Mouse (Mus musculus): Measurements from ENCODE around the gene Tcte2. TPM values are rescaled to one million over a fixed set of nuclear protein-coding genes. Genes with fewer than 3 reads are reported as not detected.
A peak's percentile ranks its signal among the peaks of the same experiment; 100 is the strongest.

Gene Tcte2
- polyA plus RNA-seq, 1 experiment from 2014 or later, result 20.3 TPM

GRCm38 (mm10) chr17:13753918-13754317 is 7.7 kb downstream of the Tcte2 start:
- ATAC-seq (ENCODE audit: low FRiP score) (no peak), DNase-seq (ENCODE audit: low spot score) (no peak)
- Histone ChIP-seq H3K4me2 (replicated peaks) (no peak overlapping the region), H3K36me3 (replicated peaks; ENCODE audit: control insufficient read depth, insufficient read depth) (no peaks in the 10 kb centered on the region), H3K9ac (no peak overlapping the region), H3K4me1 (replicated peaks; ENCODE audit: control insufficient read depth, insufficient read depth, low read length) (peaks cover 16% of the 10 kb centered on the region), H3K27ac (no peak overlapping the region), H3K27me3 (ENCODE audit: control insufficient read depth, insufficient read depth, low read length) (no peaks in the 10 kb centered on the region), H3K4me3 (replicated peaks; ENCODE audit: low read length) (no peak overlapping the region), H3K9me3 (ENCODE audit: control insufficient read depth, low read length) (no peaks in the 10 kb centered on the region)
- WGBS, result 66% methylated on average over 4 of the region's 4 CpGs

DNA sequence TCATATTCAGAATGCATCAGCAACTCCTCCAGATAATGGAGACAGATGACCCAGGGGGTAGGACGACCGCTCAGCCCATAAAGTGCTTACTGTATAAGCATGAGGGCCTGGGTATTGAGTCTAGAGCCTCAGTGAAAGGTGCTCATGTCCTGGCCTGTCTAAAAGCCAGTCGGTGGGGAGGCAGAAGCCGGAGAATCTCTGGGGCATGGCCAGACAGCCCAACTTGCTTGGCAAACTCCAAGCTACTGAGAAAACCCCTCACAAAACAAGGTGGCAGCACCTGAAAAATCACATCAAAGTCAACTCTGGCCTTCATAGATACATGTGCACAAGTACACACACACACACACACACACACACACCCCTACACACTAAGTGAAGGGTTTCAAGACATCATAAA is 12.6 kb downstream of the Tcte2 start:
- no peaks in the 10 kb centered on the region for H3K27me3 ChIP-seq (ENCODE audit: control insufficient read depth, insufficient read depth, low read length)
- no peak overlapping the region for H3K4me2 ChIP-seq (replicated peaks)
- ATAC-seq (ENCODE audit: low FRiP score) (no peak), DNase-seq (ENCODE audit: low spot score) (no peak)
- no peaks in the 10 kb centered on the region for H3K4me1 ChIP-seq (replicated peaks; ENCODE audit: control insufficient read depth, insufficient read depth, low read length)
- H3K9me3 ChIP-seq (ENCODE audit: control insufficient read depth, low read length), result no peaks in the 10 kb centered on the region
- H3K4me3 ChIP-seq (replicated peaks; ENCODE audit: low read length), result no peak overlapping the region
- no peaks in the 10 kb centered on the region for H3K36me3 ChIP-seq (replicated peaks; ENCODE audit: control insufficient read depth, insufficient read depth)
- no peak overlapping the region for H3K27ac ChIP-seq
- H3K9ac ChIP-seq, result no peak overlapping the region
- 91% methylated on average over 4 of the region's 4 CpGs for WGBS

- Histone ChIP-seq H3K36me3 (replicated peaks; ENCODE audit: control insufficient read depth, insufficient read depth) (no peaks in the 10 kb centered on the region), H3K4me1 (replicated peaks; ENCODE audit: control insufficient read depth, insufficient read depth, low read length) (no peaks in the 10 kb centered on the region), H3K27ac (no peak overlapping the region), H3K9ac (no peak overlapping the region), H3K4me3 (replicated peaks; ENCODE audit: low read length) (no peak overlapping the region), H3K4me2 (replicated peaks) (no peak overlapping the region), H3K9me3 (ENCODE audit: control insufficient read depth, low read length) (no peaks in the 10 kb centered on the region), H3K27me3 (ENCODE audit: control insufficient read depth, insufficient read depth, low read length) (no peaks in the 10 kb centered on the region)
- DNase-seq (ENCODE audit: low spot score) (no peak), ATAC-seq (ENCODE audit: low FRiP score) (0 out of 2 replicates have a peak, but pooled peaks have one; percentile 21)
- WGBS, result 89% methylated on average over 9 of the region's 9 CpGs
Observed at GRCm38 (mm10) chr17:13747681-13748080, 13.9 kb downstream of the Tcte2 start.

DNA sequence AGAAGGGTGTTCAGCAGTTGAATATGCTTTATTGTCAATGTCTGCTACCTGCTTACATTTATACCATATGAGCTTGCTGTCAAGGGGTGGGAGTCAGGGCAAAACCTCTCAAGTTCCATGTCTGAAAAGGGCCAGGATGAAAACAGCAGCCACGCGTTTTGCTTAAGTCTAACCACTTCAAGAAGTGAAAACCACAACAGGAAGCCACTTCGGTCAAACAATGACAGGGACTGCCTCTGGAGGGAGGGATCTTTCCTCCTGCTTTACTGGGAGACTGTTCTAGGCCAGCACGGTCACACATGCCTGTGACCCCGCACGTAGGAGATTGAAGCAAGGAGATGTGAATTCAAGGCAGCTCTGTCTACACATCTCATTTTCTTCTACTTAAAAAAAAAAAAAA is 15.3 kb downstream of the Tcte2 start:
- Histone ChIP-seq H3K27me3 (ENCODE audit: control insufficient read depth, insufficient read depth, low read length) (no peaks in the 10 kb centered on the region), H3K36me3 (replicated peaks; ENCODE audit: control insufficient read depth, insufficient read depth) (no peaks in the 10 kb centered on the region), H3K4me3 (replicated peaks; ENCODE audit: low read length) (no peak overlapping the region), H3K4me1 (replicated peaks; ENCODE audit: control insufficient read depth, insufficient read depth, low read length) (no peaks in the 10 kb centered on the region), H3K4me2 (replicated peaks) (no peak overlapping the region), H3K9me3 (ENCODE audit: control insufficient read depth, low read length) (no peaks in the 10 kb centered on the region), H3K27ac (no peak overlapping the region), H3K9ac (no peak overlapping the region)
- DNase-seq (ENCODE audit: low spot score) (no peak), ATAC-seq (ENCODE audit: low FRiP score) (no peak)
- WGBS, result 78% methylated on average over 6 of the region's 6 CpGs

DNA sequence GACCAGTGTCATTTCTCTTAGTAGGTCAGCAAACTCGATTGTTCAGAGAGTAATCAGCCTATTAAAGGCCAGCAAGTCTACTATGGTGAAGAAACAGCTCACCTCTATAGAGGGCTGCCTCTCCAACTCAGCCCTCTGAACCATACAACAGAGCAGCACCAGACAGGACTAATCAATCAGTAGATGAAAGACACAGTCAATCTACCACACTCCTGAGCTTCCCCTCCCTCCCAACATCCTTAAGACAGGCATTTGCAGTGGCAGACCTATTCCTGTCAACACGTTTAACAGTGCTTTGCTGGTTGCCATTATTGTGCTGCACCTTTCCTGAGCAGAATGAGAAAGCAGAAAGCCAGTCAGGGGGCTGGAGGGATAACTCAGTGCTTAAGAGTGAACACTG is 16.3 kb downstream of the Tcte2 start:
- ATAC-seq (ENCODE audit: low FRiP score) (peak; percentile 63; the same call in 1 of the 2 replicates), DNase-seq (ENCODE audit: low spot score) (no peak)
- H3K9me3 ChIP-seq (ENCODE audit: control insufficient read depth, low read length), result no peaks in the 10 kb centered on the region
- no peak overlapping the region for H3K27ac ChIP-seq
- 51% methylated on average over 2 of the region's 2 CpGs for WGBS
- H3K9ac ChIP-seq, result no peak overlapping the region
- no peaks in the 10 kb centered on the region for H3K27me3 ChIP-seq (ENCODE audit: control insufficient read depth, insufficient read depth, low read length)
- H3K4me2 ChIP-seq (replicated peaks), result no peak overlapping the region
- H3K4me3 ChIP-seq (replicated peaks; ENCODE audit: low read length), result no peak overlapping the region
- no peaks in the 10 kb centered on the region for H3K4me1 ChIP-seq (replicated peaks; ENCODE audit: control insufficient read depth, insufficient read depth, low read length)
- H3K36me3 ChIP-seq (replicated peaks; ENCODE audit: control insufficient read depth, insufficient read depth), result no peaks in the 10 kb centered on the region

DNA sequence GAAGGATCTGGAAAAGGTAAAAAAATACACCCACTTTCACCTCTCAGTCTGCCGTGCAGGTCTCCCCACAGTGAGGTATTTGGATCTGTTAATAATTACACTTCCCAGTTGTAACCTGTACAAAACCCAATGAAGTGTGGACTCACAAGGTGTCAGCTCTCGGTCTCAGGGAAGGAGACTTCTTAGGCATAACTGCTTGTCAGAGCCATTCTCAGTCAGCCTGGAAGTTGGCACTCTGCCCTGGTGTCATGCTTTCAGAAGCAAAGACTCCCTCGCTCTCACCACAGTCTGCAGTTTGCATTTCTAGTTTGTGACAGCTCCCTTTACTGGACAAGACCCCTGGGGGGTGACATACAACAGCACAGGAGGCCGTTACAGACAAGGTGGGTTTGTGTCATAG is 16.8 kb downstream of the Tcte2 start:
- WGBS, result 42% methylated on average over 4 of the region's 4 CpGs
- DNase-seq (ENCODE audit: low spot score) (peak; percentile 64), ATAC-seq (ENCODE audit: low FRiP score) (no peak)
- H3K27me3 ChIP-seq (ENCODE audit: control insufficient read depth, insufficient read depth, low read length), result no peaks in the 10 kb centered on the region
- H3K4me2 ChIP-seq (replicated peaks), result no peak overlapping the region
- H3K4me1 ChIP-seq (replicated peaks; ENCODE audit: control insufficient read depth, insufficient read depth, low read length), result no peaks in the 10 kb centered on the region
- no peak overlapping the region for H3K27ac ChIP-seq
- no peak overlapping the region for H3K9ac ChIP-seq
- no peaks in the 10 kb centered on the region for H3K9me3 ChIP-seq (ENCODE audit: control insufficient read depth, low read length)
- no peak overlapping the region for H3K4me3 ChIP-seq (replicated peaks; ENCODE audit: low read length)
- no peaks in the 10 kb centered on the region for H3K36me3 ChIP-seq (replicated peaks; ENCODE audit: control insufficient read depth, insufficient read depth)

DNA sequence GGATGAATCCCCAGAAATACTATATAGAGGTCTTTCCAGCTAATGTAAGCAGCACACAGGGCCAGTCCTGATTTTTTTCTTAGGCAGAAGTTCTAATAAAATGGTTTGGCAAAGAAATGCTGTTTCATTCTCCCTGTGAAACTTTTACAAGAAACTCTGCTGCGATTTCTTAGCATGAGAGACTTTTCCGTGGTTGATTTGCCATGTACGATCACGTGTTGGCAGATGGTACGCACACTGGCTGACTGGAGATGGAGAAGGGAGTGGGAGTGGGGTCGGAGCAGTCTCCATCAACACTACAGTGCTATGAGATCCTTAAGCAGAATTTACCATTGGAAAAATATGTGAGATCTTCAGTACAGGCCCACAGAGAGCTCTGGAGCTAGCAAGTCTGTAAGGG is 17.4 kb downstream of the Tcte2 start:
- 68% methylated on average over 6 of the region's 6 CpGs for WGBS
- H3K9ac ChIP-seq, result no peak overlapping the region
- DNase-seq (ENCODE audit: low spot score), result no peak
- no peaks in the 10 kb centered on the region for H3K27me3 ChIP-seq (ENCODE audit: control insufficient read depth, insufficient read depth, low read length)
- no peak overlapping the region for H3K27ac ChIP-seq
- no peaks in the 10 kb centered on the region for H3K36me3 ChIP-seq (replicated peaks; ENCODE audit: control insufficient read depth, insufficient read depth)
- no peaks in the 10 kb centered on the region for H3K9me3 ChIP-seq (ENCODE audit: control insufficient read depth, low read length)
- no peak overlapping the region for H3K4me3 ChIP-seq (replicated peaks; ENCODE audit: low read length)
- no peaks in the 10 kb centered on the region for H3K4me1 ChIP-seq (replicated peaks; ENCODE audit: control insufficient read depth, insufficient read depth, low read length)
- no peak overlapping the region for H3K4me2 ChIP-seq (replicated peaks)
- no peak for ATAC-seq (ENCODE audit: low FRiP score)

GRCm38 (mm10) chr17:13743709-13744079 is 17.9 kb downstream of the Tcte2 start:
- no peak overlapping the region for H3K9ac ChIP-seq
- DNase-seq (ENCODE audit: low spot score) (no peak), ATAC-seq (ENCODE audit: low FRiP score) (no peak)
- H3K9me3 ChIP-seq (ENCODE audit: control insufficient read depth, low read length), result no peaks in the 10 kb centered on the region
- no peak overlapping the region for H3K4me2 ChIP-seq (replicated peaks)
- 58% methylated on average over 5 of the region's 5 CpGs for WGBS
- no peaks in the 10 kb centered on the region for H3K36me3 ChIP-seq (replicated peaks; ENCODE audit: control insufficient read depth, insufficient read depth)
- no peak overlapping the region for H3K27ac ChIP-seq
- no peaks in the 10 kb centered on the region for H3K4me1 ChIP-seq (replicated peaks; ENCODE audit: control insufficient read depth, insufficient read depth, low read length)
- H3K27me3 ChIP-seq (ENCODE audit: control insufficient read depth, insufficient read depth, low read length), result no peaks in the 10 kb centered on the region
- no peak overlapping the region for H3K4me3 ChIP-seq (replicated peaks; ENCODE audit: low read length)

GRCm38 (mm10) chr17:13742941-13743708 is 18.5 kb downstream of the Tcte2 start:
- no peaks in the 10 kb centered on the region for H3K4me1 ChIP-seq (replicated peaks; ENCODE audit: control insufficient read depth, insufficient read depth, low read length)
- 48% methylated on average over 7 of the region's 7 CpGs for WGBS
- H3K27ac ChIP-seq, result no peak overlapping the region
- no peaks in the 10 kb centered on the region for H3K27me3 ChIP-seq (ENCODE audit: control insufficient read depth, insufficient read depth, low read length)
- no peak overlapping the region for H3K4me3 ChIP-seq (replicated peaks; ENCODE audit: low read length)
- DNase-seq (ENCODE audit: low spot score), result no peak
- H3K9me3 ChIP-seq (ENCODE audit: control insufficient read depth, low read length), result no peaks in the 10 kb centered on the region
- no peak overlapping the region for H3K4me2 ChIP-seq (replicated peaks)
- H3K9ac ChIP-seq, result no peak overlapping the region
- no peak for ATAC-seq (ENCODE audit: low FRiP score)
- no peaks in the 10 kb centered on the region for H3K36me3 ChIP-seq (replicated peaks; ENCODE audit: control insufficient read depth, insufficient read depth)

- 49% methylated on average over 2 of the region's 2 CpGs for WGBS
- no peak for ATAC-seq (ENCODE audit: low FRiP score)
- H3K27ac ChIP-seq, result no peak overlapping the region
- no peaks in the 10 kb centered on the region for H3K36me3 ChIP-seq (replicated peaks; ENCODE audit: control insufficient read depth, insufficient read depth)
- H3K27me3 ChIP-seq (ENCODE audit: control insufficient read depth, insufficient read depth, low read length), result no peaks in the 10 kb centered on the region
- no peak overlapping the region for H3K4me2 ChIP-seq (replicated peaks)
- no peak overlapping the region for H3K4me3 ChIP-seq (replicated peaks; ENCODE audit: low read length)
- no peaks in the 10 kb centered on the region for H3K4me1 ChIP-seq (replicated peaks; ENCODE audit: control insufficient read depth, insufficient read depth, low read length)
- H3K9ac ChIP-seq, result no peak overlapping the region
- no peaks in the 10 kb centered on the region for H3K9me3 ChIP-seq (ENCODE audit: control insufficient read depth, low read length)
- DNase-seq (ENCODE audit: low spot score), result no peak
Observed at GRCm38 (mm10) chr17:13742334-13742733, 19.3 kb downstream of the Tcte2 start.
